Mouse (Mus musculus): ENCODE results near the gene Tmed11. TPM values are rescaled to one million over a fixed set of nuclear protein-coding genes. Genes with fewer than 3 reads are reported as not detected.
A peak's percentile ranks its signal among the peaks of the same experiment; 100 is the strongest.
"Not testable (repeated sequence)": the region's sequence is repeated elsewhere in the genome, so short reads cannot be mapped to it uniquely, and the experiment has no call there.

Tmed11 gene
- not detected in 2 replicates for polyA plus RNA-seq (2016; fragmentation: Nextera tagmentation; extraction: Ambion mirVana)

DNA sequence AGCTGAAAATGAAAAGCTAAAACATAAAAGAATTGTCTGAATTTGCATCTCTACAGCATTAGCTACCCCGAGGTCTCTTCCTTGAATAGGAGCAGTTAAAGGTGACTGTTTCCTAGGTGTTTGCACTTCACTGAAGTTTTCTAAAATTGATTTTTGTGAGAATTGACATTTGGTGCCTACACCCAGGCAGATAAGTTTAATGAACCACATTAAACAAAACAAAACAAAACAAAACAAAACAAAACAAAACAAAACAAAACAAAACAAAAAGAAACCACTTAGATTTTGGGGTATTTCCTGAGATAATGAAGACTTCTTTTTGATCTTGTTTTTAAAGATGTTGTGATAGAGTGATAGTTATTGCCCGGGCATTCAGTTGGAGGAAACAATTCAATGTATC lies at the start of gene Tmed11:
Gene Tmed11, minus strand, starts transcription at position 101 of the 400 bp plus-strand sequence.
- DNase-seq (ENCODE audit: low spot score); H3K9me3 ChIP-seq (replicated peaks); H3K4me1 ChIP-seq; H3K4me3 ChIP-seq; H3K27ac ChIP-seq (replicated peaks); H3K27me3 ChIP-seq (ENCODE audit: low read depth, poor library complexity, severe bottlenecking); H3K36me3 ChIP-seq: not testable (repeated sequence)
- WGBS: 77% methylated on average over 2 of the region's 2 CpGs

- Histone ChIP-seq H3K36me3 (no peaks in the 10 kb centered on the region), H3K4me3 (no peak overlapping the region), H3K4me1 (no peaks in the 10 kb centered on the region), H3K9me3 (replicated peaks) (no peaks in the 10 kb centered on the region), H3K27ac (replicated peaks) (no peak overlapping the region), H3K27me3 (ENCODE audit: low read depth, poor library complexity, severe bottlenecking) (no peaks in the 10 kb centered on the region)
- WGBS: 68% methylated on average over 1 of the region's 1 CpGs
- peak; percentile 13 for DNase-seq (ENCODE audit: low spot score)
These were observed 41.0 kb upstream of the Tmed11 start for GRCm38 (mm10) chr5:108836156-108836555.

DNA sequence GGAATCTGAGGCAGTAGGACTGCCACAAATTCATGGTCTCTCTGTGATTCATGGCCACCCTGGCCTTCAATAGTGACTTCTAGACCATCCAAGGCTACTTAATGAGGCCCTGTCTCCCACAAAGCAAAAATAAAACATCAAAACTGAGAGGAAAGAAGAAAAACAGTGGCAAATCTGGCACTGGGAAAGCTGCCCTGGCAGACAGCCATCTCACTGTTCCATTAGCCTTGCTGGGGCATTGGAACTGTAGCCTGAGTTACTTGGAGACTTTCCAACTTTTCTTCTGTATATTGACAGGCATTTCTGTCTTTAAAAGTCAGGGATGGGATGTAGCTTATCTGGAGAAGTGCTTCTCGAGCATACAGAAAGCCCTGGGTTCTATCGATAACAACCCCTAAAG lies 28.1 kb upstream of the Tmed11 start:
- 88% methylated on average over 2 of the region's 2 CpGs for WGBS
- H3K27ac ChIP-seq (replicated peaks): no peak overlapping the region
- no peaks in the 10 kb centered on the region for H3K27me3 ChIP-seq (ENCODE audit: low read depth, poor library complexity, severe bottlenecking)
- no peak for DNase-seq (ENCODE audit: low spot score)
- no peak overlapping the region for H3K4me3 ChIP-seq
- no peaks in the 10 kb centered on the region for H3K36me3 ChIP-seq
- H3K4me1 ChIP-seq: no peaks in the 10 kb centered on the region
- H3K9me3 ChIP-seq (replicated peaks): peaks cover 3% of the 10 kb centered on the region; the same call in 1 of the 2 replicates

- H3K36me3 ChIP-seq; H3K9me3 ChIP-seq (replicated peaks); H3K27me3 ChIP-seq (ENCODE audit: low read depth, poor library complexity, severe bottlenecking); H3K4me3 ChIP-seq; H3K4me1 ChIP-seq; H3K27ac ChIP-seq (replicated peaks); DNase-seq (ENCODE audit: low spot score): not testable (repeated sequence)
- WGBS: 78% methylated on average over 2 of the region's 2 CpGs
These were observed 13.6 kb upstream of the Tmed11 start, which contains the start of gene Vmn2r8 for GRCm38 (mm10) chr5:108808750-108809149. Vmn2r8 (minus strand) TSS chr5:108808850.

DNA sequence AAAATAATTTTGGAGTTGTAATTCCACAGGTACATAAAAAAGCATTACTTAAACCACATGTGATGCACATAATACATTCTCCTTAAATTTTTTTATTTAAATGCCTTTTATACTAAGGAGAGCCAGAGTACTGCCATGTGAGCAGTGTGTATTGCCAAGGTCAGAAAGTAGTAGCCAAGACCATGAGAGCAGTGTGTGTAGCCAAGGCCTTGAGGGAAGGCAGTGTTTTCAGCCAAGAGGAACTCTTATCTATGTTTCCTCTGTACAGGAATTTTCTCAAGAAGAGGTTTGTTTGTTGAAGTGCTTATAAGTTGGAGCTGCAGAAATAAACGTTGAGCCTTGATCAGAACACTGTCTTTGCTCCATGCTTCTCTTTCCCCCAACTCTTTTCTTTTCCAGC lies 8.5 kb upstream of the Tmed11 start:
- 56% methylated on average over 1 of the region's 1 CpGs for WGBS

GRCm38 (mm10) chr5:108790385-108790784 lies 4.8 kb downstream of the Tmed11 start:
- not testable (repeated sequence) for H3K27me3 ChIP-seq (ENCODE audit: low read depth, poor library complexity, severe bottlenecking); H3K27ac ChIP-seq (replicated peaks); H3K9me3 ChIP-seq (replicated peaks); H3K4me3 ChIP-seq; H3K4me1 ChIP-seq; H3K36me3 ChIP-seq
- peak; percentile 39 for DNase-seq (ENCODE audit: low spot score)
- 50% methylated on average over 1 of the region's 1 CpGs for WGBS

More for the DNA sequence above, 8.5 kb upstream of the Tmed11 start:
- Histone ChIP-seq H3K36me3 (no peaks in the 10 kb centered on the region), H3K27ac (replicated peaks) (no peak overlapping the region), H3K9me3 (replicated peaks) (no peaks in the 10 kb centered on the region), H3K4me1 (no peaks in the 10 kb centered on the region), H3K4me3 (no peak overlapping the region), H3K27me3 (ENCODE audit: low read depth, poor library complexity, severe bottlenecking) (no peaks in the 10 kb centered on the region)
- DNase-seq (ENCODE audit: low spot score): no peak

DNA sequence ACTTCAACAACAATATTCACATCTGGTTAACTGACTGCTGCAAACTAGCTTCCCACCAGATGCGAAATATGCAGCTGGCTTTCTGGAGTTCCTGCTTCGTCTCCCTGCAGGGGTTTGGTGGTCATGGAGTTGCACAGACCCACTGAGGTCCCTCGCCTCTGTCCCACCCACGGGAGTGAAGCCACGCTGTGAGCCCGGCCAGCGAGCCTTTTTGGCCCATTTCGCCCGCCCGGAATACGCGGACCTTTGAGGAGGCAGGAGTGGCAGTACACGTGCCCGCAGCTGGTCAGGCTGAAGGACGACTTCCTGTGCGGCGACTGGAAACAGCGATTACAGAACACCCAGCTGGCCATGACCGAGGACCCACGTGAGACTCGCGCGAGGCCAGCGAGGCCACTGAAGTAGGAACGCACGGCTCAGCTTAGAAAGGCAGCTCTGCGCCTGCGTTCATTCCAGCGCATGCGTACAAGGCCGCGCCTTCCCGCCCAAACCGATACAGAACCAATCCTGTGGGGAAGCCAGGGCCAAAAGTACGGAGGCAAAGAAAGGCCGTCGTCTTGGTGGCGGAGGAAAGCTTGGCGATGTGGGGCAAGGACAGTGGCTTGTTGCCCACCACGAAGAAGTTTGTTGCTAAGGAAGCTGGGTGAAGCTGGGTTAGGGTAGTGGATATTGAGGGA lies 20.4 kb downstream of the Tmed11 start, which contains the start of gene Rnf212:
Gene Rnf212, minus strand, starts transcription at position 353 of the 677 bp plus-strand sequence.
- no peaks in the 10 kb centered on the region for H3K36me3 ChIP-seq
- H3K27ac ChIP-seq (replicated peaks): no peak within 1 kb of the TSS
- no peaks in the 10 kb centered on the region for H3K4me1 ChIP-seq
- peaks cover 4% of the 10 kb centered on the region; the same call in 1 of the 2 replicates for H3K9me3 ChIP-seq (replicated peaks)
- no peaks in the 10 kb centered on the region for H3K27me3 ChIP-seq (ENCODE audit: low read depth, poor library complexity, severe bottlenecking)
- H3K4me3 ChIP-seq: no peak within 1 kb of the TSS
- no peak for DNase-seq (ENCODE audit: low spot score)
- WGBS: 75% methylated on average over 40 of the region's 40 CpGs

DNA sequence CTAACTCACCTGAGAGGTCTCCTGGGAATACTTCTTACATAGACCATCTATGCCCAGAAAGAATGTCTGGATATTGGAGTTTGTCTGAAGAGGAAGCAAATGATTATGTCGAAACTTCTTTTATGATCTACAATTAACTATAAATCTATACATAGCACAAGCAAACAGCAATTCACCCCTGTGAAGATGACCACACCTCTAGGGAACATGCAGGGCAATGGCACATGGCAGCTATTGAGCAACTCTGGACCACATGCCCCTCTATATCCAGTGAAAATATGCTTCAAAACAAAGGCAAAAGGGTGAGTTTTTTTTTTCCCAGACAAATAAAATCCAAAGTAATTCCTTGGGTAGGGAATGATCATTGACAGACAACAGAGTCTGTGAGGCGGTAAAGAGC lies 35.2 kb downstream of the Tmed11 start:
- no peak for DNase-seq (ENCODE audit: low spot score)
- no peaks in the 10 kb centered on the region for H3K36me3 ChIP-seq
- no peaks in the 10 kb centered on the region for H3K9me3 ChIP-seq (replicated peaks)
- no peaks in the 10 kb centered on the region for H3K27me3 ChIP-seq (ENCODE audit: low read depth, poor library complexity, severe bottlenecking)
- WGBS: 85% methylated on average over 2 of the region's 2 CpGs
- no peak overlapping the region for H3K4me3 ChIP-seq
- H3K27ac ChIP-seq (replicated peaks): no peak overlapping the region
- no peaks in the 10 kb centered on the region for H3K4me1 ChIP-seq

DNA sequence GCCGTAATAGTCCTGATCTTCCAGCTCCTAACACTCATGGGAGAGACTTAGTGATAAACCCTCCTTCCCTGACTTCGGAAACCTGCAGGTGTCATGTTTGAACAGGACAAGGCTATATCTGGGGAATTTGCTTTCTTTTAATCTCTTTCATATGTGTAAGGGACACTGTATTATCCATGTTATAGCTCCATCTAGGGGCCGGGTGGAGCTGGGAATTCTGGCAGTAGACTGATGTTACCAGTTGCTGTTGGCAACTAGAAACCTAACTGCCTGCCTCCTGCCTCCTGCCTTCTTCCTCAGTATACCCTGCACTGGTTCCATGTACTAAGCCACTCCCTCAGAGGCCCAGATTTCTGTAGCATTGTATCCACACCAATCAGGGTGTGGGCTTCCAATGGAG lies 36.8 kb downstream of the Tmed11 start:
- DNase-seq (ENCODE audit: low spot score): peak; percentile 12
- no peaks in the 10 kb centered on the region for H3K36me3 ChIP-seq
- H3K27ac ChIP-seq (replicated peaks): no peak overlapping the region
- no peak overlapping the region for H3K4me3 ChIP-seq
- no peaks in the 10 kb centered on the region for H3K27me3 ChIP-seq (ENCODE audit: low read depth, poor library complexity, severe bottlenecking)
- no peaks in the 10 kb centered on the region for H3K9me3 ChIP-seq (replicated peaks)
- 65% methylated on average over 3 of the region's 3 CpGs for WGBS
- H3K4me1 ChIP-seq: no peaks in the 10 kb centered on the region

- not testable (repeated sequence) for H3K27me3 ChIP-seq (ENCODE audit: low read depth, poor library complexity, severe bottlenecking); H3K36me3 ChIP-seq; H3K9me3 ChIP-seq (replicated peaks); H3K4me3 ChIP-seq; DNase-seq (ENCODE audit: low spot score); H3K4me1 ChIP-seq; H3K27ac ChIP-seq (replicated peaks)
- 82% methylated on average over 4 of the region's 4 CpGs for WGBS
These were observed 43.9 kb downstream of the Tmed11 start for GRCm38 (mm10) chr5:108751258-108751657.

- Histone ChIP-seq H3K27me3 (ENCODE audit: low read depth, poor library complexity, severe bottlenecking) (no peaks in the 10 kb centered on the region), H3K4me1 (no peaks in the 10 kb centered on the region), H3K9me3 (replicated peaks) (no peaks in the 10 kb centered on the region), H3K27ac (replicated peaks) (no peak overlapping the region), H3K4me3 (no peak overlapping the region), H3K36me3 (no peaks in the 10 kb centered on the region)
- 78% methylated on average over 5 of the region's 5 CpGs for WGBS
- DNase-seq (ENCODE audit: low spot score): no peak
These were observed 44.6 kb downstream of the Tmed11 start for GRCm38 (mm10) chr5:108750328-108751210.

GRCm38 (mm10) chr5:108744629-108745028 lies 50.5 kb downstream of the Tmed11 start:
- H3K27ac ChIP-seq (replicated peaks): no peak overlapping the region
- no peaks in the 10 kb centered on the region for H3K27me3 ChIP-seq (ENCODE audit: low read depth, poor library complexity, severe bottlenecking)
- no peak overlapping the region for H3K4me3 ChIP-seq
- H3K36me3 ChIP-seq: no peaks in the 10 kb centered on the region
- H3K4me1 ChIP-seq: no peaks in the 10 kb centered on the region
- DNase-seq (ENCODE audit: low spot score): no peak
- H3K9me3 ChIP-seq (replicated peaks): no peaks in the 10 kb centered on the region
- 84% methylated on average over 3 of the region's 3 CpGs for WGBS

- H3K9me3 ChIP-seq (replicated peaks): no peaks in the 10 kb centered on the region
- no peaks in the 10 kb centered on the region for H3K4me1 ChIP-seq
- H3K4me3 ChIP-seq: no peak overlapping the region
- H3K36me3 ChIP-seq: no peaks in the 10 kb centered on the region
- no peaks in the 10 kb centered on the region for H3K27me3 ChIP-seq (ENCODE audit: low read depth, poor library complexity, severe bottlenecking)
- DNase-seq (ENCODE audit: low spot score): no peak
- no peak overlapping the region for H3K27ac ChIP-seq (replicated peaks)
- 68% methylated on average over 2 of the region's 2 CpGs for WGBS
These were observed 51.3 kb downstream of the Tmed11 start for GRCm38 (mm10) chr5:108743856-108744255.

All from midbrain, embryonic 10.5 days (tissue).